Mouse (Mus musculus) heart, postnatal 4 days (tissue): Measurements from ENCODE around the gene Palm. TPM values are rescaled to one million over a fixed set of nuclear protein-coding genes. Genes with fewer than 3 reads are reported as not detected.

Source experiments
- DNase-seq: peaks from one replicate; pipeline ENCODE4 v3.0.0; 2021
- microRNA-seq, 2 experiments: library from miRNA; unstranded; fragments of <30 nt; microRNA quantifications; one replicate each; pipeline ENCODE4 v1.2.0; 2021 to 2022
- total RNA-seq, 2 experiments: library from RNA; stranded (reverse); gene quantifications; 2 replicates each; pipeline ENCODE4 v1.2.3; 2021

Gene Palm
- total RNA-seq, 2 experiments from 2014 or later, result 78.5 to 88.6 TPM

GRCm38 (mm10) chr10:79855558-79856184, 62.3 kb downstream of the Palm start:
- peak; percentile 59 for DNase-seq

GRCm38 (mm10) chr10:79856280-79856679, 62.9 kb downstream of the Palm start:
- DNase-seq, result no peak

DNA sequence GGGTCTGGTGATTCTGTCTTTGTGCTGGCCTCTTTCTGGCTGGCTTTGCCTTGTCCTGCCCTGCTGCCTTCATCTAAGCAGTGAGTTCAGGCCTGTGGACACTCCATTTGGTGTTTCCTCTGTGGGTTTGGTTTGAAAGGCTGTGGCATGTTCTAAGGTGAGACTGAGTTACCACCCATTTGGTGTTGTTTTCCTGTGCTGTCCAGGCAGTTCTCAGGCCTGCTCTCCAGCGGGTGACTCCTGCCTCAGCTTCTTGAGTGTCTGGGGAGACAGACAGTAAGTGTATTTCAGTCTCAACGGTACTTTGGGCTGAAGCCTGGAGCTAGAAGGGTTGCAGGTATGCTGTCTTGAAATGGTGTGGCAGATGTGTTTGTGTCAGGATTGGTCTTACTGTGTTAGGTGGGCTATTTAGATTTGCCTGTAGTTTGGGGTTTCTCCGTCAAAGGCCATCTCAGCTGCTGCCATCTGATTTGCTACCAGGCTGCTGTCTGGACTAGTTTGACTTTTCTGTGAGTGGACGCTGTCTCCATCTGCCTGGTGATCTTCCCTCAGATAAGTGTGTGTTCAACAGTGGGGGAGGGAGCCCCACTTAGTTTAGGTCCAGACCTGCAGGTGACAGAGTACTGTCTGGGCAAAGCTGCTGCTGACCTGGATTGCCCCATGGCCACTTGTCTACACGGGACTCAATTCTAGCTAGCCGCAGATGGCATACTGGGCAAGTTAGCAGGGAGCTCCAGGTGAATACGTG, 63.5 kb downstream of the Palm start:
- DNase-seq, result no peak

DNA sequence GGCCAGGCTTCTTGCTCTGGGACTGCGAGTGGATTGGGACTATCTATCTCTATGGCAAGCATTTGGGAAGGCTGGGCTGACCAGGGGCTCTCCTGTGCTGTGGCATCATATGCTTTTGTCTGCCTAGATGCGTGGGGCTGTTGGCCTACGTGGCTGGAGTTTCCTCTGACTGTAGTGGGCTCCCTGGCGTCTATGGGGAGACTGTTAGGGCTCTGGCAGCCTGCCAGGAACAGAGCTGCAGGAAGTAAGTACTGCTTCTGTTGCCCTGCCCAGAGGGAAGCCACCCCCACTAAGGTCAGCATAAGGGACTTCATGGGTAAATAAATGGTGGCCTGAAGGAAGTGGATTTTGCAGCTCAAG, 64.1 kb downstream of the Palm start:
- DNase-seq, result peak; percentile 82

DNA sequence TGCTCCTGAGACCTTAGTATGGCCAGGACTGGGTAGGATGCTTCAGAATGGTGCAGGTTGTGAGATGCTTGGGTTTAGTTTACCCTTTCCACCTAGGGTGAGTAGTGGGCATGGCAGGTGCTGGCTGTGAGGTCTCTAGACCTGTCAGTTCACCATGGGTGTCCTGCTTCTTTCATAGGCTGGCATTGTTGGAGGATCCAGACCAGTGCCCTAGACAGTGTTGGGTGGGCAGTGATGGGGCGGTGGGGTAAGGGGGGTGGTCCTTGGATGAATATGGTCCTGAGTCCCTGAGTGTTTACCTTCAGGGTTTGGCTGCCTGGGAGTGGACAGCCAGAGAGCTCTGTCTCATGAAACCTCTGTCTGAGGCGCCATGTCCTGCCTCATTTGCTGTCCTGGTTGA, 64.5 kb downstream of the Palm start:
- DNase-seq, result no peak

GRCm38 (mm10) chr10:79858416-79859074, 65.2 kb downstream of the Palm start:
- DNase-seq, result peak; percentile 90

DNA sequence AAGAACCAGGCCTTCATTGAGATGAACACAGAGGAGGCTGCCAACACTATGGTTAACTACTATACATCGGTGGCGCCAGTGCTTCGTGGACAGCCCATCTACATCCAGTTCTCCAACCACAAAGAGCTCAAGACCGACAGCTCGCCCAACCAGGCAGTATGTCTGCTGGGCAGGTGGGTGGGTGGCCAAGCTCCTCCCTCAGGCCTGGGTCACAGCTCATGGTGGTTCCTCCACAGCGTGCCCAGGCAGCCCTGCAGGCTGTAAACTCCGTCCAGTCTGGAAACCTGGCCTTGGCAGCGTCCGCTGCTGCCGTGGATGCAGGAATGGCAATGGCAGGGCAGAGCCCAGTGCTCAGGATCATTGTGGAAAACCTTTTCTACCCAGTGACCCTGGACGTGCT, 65.7 kb downstream of the Palm start:
- DNase-seq, result peak; percentile 50

DNA sequence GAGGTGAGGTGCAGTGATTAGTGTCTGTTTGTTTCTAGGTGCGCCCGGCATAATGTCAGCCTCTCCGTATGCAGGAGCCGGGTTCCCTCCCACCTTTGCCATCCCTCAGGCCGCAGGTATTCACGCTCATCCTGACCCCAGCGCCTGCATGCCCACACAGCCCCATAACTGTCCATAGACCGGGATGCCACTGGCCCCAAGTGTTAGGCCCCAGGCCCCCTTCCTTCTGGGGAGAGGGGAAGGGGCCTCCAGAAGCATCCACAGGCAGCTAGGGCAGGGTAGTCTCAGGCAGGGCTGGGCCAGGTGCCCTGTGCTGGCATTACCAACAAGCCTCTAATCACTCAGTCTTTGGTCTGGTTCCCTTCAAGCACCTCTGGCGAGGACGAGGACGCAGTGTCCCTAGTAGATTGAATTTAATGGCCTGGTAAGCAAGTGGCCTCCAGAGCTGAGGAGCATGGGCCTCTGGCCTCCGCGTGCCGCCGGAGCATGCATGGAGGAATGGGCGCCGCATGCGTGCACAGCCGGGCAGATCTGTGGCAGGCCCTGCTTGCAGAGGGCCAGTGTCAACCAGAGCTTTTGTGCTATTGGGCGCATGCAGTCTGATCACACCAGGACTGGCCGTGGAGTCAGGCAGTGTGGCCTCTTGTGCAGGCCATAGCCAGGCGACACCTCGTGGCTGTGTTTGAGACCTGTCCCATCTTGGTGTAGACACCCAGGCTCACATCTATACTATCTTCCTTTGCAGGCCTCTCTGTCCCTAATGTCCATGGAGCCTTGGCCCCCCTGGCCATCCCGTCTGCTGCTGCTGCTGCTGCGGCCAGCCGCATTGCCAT, 66.9 kb downstream of the Palm start:
- DNase-seq, result no peak

DNA sequence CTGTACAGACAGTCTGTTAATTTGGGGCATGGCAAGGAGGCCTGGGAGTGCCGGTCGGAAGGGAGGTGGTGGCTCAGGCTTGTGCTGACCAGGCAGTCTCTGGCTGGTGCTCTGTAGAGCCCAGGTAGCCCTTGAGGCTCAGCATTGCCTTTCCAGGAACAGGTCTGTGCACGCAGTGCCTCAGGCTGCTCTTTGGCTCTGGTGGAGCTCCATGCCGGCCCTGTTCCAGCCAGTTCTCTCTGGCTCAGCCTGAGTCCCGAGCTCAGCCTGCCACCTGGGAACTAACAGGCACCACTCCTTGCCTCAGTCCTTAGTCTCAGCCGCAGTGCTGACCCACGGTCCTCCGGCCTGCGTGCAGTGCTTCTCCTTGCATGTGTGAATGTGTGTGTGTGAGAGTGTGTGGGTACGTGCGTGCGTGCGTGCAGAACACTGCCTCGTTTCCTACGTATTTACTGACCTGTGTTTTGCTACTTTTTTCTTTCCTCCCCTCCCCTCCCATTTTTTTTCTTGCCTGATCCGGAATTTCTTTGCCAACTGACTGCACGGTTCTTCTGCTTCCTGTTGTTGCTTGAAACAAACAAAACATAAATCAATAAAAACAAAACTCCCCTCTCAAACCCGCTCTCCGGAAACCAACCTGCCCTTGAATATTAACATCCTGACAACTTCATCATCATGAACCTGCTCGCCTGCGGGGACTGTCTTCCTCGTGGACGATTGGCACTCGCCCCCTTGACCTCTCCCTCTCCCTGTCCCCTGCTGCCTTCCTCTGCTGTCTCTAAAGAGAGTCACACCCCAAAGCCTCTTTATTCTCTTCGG, 68.1 kb downstream of the Palm start:
- no peak for DNase-seq

GRCm38 (mm10) chr10:79862049-79862788, 68.8 kb downstream of the Palm start:
- DNase-seq, result no peak

DNA sequence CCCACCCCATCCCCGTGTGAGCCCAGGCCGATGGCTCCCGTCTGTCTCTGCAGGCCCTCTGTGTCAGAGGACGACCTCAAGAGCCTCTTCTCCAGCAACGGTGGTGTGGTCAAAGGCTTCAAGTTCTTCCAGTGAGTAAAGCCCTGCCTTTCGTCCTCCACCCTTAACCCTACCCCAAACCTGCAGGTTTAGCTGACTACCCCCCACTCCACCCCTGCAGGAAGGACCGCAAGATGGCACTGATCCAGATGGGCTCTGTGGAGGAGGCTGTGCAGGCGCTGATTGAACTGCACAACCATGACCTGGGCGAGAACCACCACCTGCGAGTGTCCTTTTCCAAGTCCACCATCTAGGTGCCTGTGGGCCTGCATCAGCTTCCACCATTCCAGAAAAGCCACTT, 69.6 kb downstream of the Palm start:
- no peak for DNase-seq

GRCm38 (mm10) chr10:79864351-79865188, 71.2 kb downstream of the Palm start:
- DNase-seq, result no peak

GRCm38 (mm10) chr10:79865189-79865601, 71.8 kb downstream of the Palm start:
- no peak for DNase-seq

GRCm38 (mm10) chr10:79865801-79866295, 72.5 kb downstream of the Palm start:
- peak; percentile 46 for DNase-seq

GRCm38 (mm10) chr10:79866601-79867000, 73.2 kb downstream of the Palm start:
- DNase-seq, result no peak

Small RNA genes lying within 50 kb of the gene (microRNA-seq; reads per million reads assigned to microRNA genes)
- gene Mir6910, result 0 reads per million in 2 experiments

Other genes starting within 250 kb of the Palm start
- gene Mier2, start 238.4 kb upstream of the Palm start, total RNA-seq, result 10 to 100 TPM; 19.7 to 21.9 TPM
- gene Theg, start 206.2 kb upstream of the Palm start, total RNA-seq, result not detected
- gene C2cd4c, start 179.5 kb upstream of the Palm start, total RNA-seq, result under 1 TPM; 0.10 to 0.11 TPM
- gene Shc2, start 155.7 kb upstream of the Palm start, total RNA-seq, result 1 to 10 TPM; 3.2 to 3.7 TPM
- not detected for gene Odf3l2, start 147.8 kb upstream of the Palm start, total RNA-seq
- gene Madcam1, start 129.0 kb upstream of the Palm start, total RNA-seq, result under 1 TPM; 0.36 to 0.67 TPM
- 10 to 100 TPM; 18.8 to 20.3 TPM for gene Tpgs1, start 124.2 kb upstream of the Palm start, total RNA-seq
- gene Cdc34, start 111.4 kb upstream of the Palm start, total RNA-seq, result 100 to 1,000 TPM; 134 to 145 TPM
- gene Gzmm, start 104.6 kb upstream of the Palm start, total RNA-seq, result 1 to 10 TPM; 2.9 to 3.7 TPM
- gene Bsg, start 89.1 kb upstream of the Palm start, total RNA-seq, result 100 to 1,000 TPM; 793 to 876 TPM
- gene Hcn2, start 76.9 kb upstream of the Palm start, total RNA-seq, result 1 to 10 TPM; 7.6 to 9.5 TPM
- gene Polrmt, start 47.0 kb upstream of the Palm start, total RNA-seq, result 10 to 100 TPM; 35.4 to 39.6 TPM
- not detected for gene Fgf22, start 38.5 kb upstream of the Palm start, total RNA-seq
- 10 to 100 TPM; 40.3 to 45.9 TPM for gene Rnf126, start 26.6 kb upstream of the Palm start, total RNA-seq
- gene Fstl3, start 16.3 kb upstream of the Palm start, total RNA-seq, result 10 to 100 TPM; 10.3 TPM
- not detected for gene Prss57, start 2.6 kb upstream of the Palm start, total RNA-seq
- gene Misp, start 27.4 kb downstream of the Palm start, total RNA-seq, result under 1 TPM; 0.14 to 0.45 TPM
- 100 to 1,000 TPM; 167 to 182 TPM for gene Ptbp1, start 60.9 kb downstream of the Palm start, total RNA-seq
- gene Prtn3, start 80.9 kb downstream of the Palm start, total RNA-seq, result not detected
- 1 to 10 TPM; 2.5 to 2.9 TPM for gene Plppr3, start 81.1 kb downstream of the Palm start, total RNA-seq
- not detected for gene Elane, start 92.7 kb downstream of the Palm start, total RNA-seq
- under 1 TPM in 1 of 2 experiments, not detected in 1; 0.38 TPM for gene Cfd, start 97.3 kb downstream of the Palm start, total RNA-seq
- gene Med16, start 115.4 kb downstream of the Palm start, total RNA-seq, result 10 to 100 TPM; 67.1 to 68.2 TPM
- gene Gm26602, start 117.3 kb downstream of the Palm start, total RNA-seq, result not detected
- gene Kiss1r, start 123.4 kb downstream of the Palm start, total RNA-seq, result under 1 TPM; 0.25 to 0.33 TPM
- gene R3hdm4, start 127.6 kb downstream of the Palm start, total RNA-seq, result 100 to 1,000 TPM in 1 of 2 experiments, 10 to 100 TPM in 1; 91.0 to 100 TPM
- 1 to 10 TPM; 4.2 to 4.3 TPM for gene Arid3a, start 133.5 kb downstream of the Palm start, total RNA-seq
- 10 to 100 TPM; 25.5 to 28.5 TPM for gene Wdr18, start 166.6 kb downstream of the Palm start, total RNA-seq
- gene Grin3b, start 177.1 kb downstream of the Palm start, total RNA-seq, result under 1 TPM in 1 of 2 experiments, not detected in 1; 0.21 TPM
- gene Tmem259, start 190.8 kb downstream of the Palm start, total RNA-seq, result 100 to 1,000 TPM; 117 to 120 TPM
- gene Cnn2, start 195.0 kb downstream of the Palm start, total RNA-seq, result 100 to 1,000 TPM; 109 to 113 TPM
- gene Abca7, start 202.9 kb downstream of the Palm start, total RNA-seq, result 1 to 10 TPM; 6.9 to 8.1 TPM
- gene Arhgap45, start 223.1 kb downstream of the Palm start, total RNA-seq, result 1 to 10 TPM; 4.0 to 4.1 TPM
- 10 to 100 TPM; 66.6 to 70.7 TPM for gene Polr2e, start 246.2 kb downstream of the Palm start, total RNA-seq